Mouse (Mus musculus) mouse embryonic stem cell (cell line): ENCODE data around the gene Slc24a4.
"Not testable (repeated sequence)": the region's sequence is repeated elsewhere in the genome, so short reads cannot be mapped to it uniquely, and the experiment has no call there.

ENCODE experiments used
- in situ Hi-C, 2 experiments: fragments of 300-500 bp; cut with MboI; formaldehyde crosslinking; loops; 1 replicate in 1 of 2; 3 replicates in 1 of 2; pipeline ENCODE4 v1.14.3; 2019 to 2020; ENCODE audit warnings: low sequenced_read_pairs in 2 of 2, low pct_unique_long_range_greater_than_20kb in 1 of 2, mixed read lengths in 1 of 2; ENCODE audit not compliant: unreplicated experiment in 1 of 2

Slc24a4 gene

DNA sequence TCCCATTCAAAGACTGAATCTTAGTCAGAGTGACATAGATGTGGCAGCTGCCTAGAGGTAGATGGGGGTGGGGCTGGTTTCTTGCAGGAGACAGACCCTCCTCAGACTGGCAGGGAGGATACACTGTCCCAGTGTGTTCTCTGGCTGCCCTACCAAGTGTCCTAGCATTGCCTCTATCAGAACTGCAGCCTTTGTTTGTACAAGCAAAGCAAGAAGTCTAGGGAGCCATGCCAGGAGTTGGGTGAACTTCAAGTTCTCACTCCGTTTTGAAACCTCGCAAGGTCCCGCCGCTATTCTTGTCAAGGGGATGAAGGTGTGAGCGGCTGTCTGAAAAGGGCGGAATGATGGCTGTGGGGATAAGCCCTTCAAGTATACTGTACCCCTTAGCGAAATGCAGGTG, 22.7 kb downstream of the Slc24a4 start:
- in situ Hi-C loops: no loop called here

DNA sequence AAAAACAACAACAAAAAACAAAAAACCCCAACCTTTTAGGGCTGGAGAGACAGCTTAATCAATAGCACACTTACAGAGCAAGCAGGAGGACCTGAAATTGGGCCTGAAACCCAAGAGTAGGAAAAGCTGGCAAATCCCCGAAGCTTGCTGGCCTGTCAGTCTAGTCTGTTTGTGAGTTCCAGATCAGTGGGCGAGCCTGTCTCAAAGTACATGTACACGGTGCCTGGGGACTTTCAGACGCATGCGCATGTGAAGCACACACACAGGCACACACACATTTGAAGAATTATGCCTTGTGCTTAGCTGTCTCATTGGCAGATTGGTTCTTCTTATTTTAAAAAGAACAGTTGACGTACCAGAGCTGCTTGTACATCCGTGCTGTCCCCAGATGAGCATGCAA, 25.3 kb downstream of the Slc24a4 start:
- in situ Hi-C loops: no loop called here

GRCm38 (mm10) chr12:102154815-102155214, 26.3 kb downstream of the Slc24a4 start:
- in situ Hi-C loops: no loop called here

DNA sequence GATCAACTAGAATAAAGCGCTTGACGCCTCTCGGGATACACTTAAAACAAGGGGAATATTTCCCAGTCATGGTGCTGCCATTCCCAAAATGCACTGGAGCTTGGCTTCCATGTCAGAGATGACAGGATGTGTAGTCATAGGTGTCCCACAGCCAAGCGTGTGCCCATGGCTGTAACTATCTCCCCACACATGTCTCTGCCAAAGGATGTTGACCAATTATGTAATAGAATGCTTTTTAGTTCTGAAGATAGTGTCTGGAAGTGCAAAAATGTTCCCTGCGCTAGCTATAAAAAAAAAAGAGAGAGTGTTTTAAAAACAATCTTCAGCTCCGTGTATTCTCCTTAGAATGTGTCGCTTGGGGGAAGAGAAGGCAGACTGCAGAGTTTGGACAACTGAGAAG, 36.1 kb downstream of the Slc24a4 start:
- in situ Hi-C loops: no loop called here

- in situ Hi-C loops: no loop called here
These were observed 38.2 kb downstream of the Slc24a4 start for GRCm38 (mm10) chr12:102166691-102167261.

- in situ Hi-C loops: no loop called here
These were observed 38.8 kb downstream of the Slc24a4 start for GRCm38 (mm10) chr12:102167302-102167701.

- in situ Hi-C loops: no loop called here
These were observed 44.2 kb downstream of the Slc24a4 start for GRCm38 (mm10) chr12:102172746-102173145.

DNA sequence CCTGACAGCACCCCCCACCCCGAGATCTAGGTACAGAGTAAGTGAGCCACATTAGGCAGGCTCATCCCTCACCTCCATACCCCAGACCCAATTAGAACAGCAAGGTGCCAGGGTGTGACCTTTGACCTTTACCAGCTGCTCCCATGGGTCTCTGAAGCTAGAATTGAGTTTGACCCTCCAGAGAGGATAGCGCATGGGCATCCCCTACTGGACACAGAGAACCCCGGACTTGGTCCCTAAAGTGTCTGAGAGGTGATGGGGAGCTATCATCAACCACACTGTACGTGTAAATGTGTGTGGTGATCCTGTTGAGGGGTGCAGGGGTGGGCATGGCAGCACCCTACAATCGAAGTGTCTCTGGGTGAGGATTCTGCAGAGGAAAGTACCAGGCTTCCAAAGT, 44.8 kb downstream of the Slc24a4 start:
- in situ Hi-C loops: no loop called here

DNA sequence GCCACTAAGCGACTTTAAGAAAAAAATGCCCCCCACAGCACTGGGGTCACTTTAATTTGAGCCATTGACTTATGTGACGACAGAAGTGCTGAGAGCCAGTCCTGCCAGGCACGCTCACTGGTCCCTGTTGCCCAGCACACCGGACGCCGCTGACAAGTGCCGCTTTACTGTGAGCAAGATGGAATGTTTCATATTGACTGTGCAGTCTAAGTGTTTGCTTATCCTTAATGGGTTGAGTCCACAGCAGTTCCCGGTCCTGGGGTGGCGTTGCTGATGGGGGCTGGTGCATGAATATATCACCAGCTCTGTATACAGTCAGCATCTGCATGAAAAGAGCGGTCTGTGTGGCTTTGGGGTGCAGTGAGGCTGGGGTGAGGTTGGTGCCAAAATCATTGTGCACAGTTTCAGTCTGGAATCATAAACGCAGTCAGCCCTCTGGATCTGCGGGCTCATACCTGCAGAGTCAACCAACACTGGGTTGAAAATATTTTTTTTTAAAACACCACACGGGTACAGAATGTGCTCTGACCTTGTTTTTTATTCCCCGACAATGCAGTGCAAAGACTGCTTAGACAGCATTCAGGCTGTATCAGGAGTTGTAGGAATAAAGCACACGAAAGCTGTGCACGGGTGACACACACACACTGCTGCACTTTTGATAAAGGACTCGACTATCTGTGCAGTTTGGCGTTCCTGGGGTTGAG, 52.0 kb downstream of the Slc24a4 start:
- in situ Hi-C loops: no loop called here

GRCm38 (mm10) chr12:102181799-102182357, 53.3 kb downstream of the Slc24a4 start:
- in situ Hi-C loops: no loop called here

- in situ Hi-C loops: no loop called here
These were observed 54.1 kb downstream of the Slc24a4 start for GRCm38 (mm10) chr12:102182621-102183020.

GRCm38 (mm10) chr12:102183201-102183600, 54.7 kb downstream of the Slc24a4 start:
- in situ Hi-C loops: no loop called here

GRCm38 (mm10) chr12:102190820-102191219, 62.3 kb downstream of the Slc24a4 start:
- in situ Hi-C loops: no loop called here

GRCm38 (mm10) chr12:102201516-102201915, 73.0 kb downstream of the Slc24a4 start:
- in situ Hi-C loops: no loop called here

DNA sequence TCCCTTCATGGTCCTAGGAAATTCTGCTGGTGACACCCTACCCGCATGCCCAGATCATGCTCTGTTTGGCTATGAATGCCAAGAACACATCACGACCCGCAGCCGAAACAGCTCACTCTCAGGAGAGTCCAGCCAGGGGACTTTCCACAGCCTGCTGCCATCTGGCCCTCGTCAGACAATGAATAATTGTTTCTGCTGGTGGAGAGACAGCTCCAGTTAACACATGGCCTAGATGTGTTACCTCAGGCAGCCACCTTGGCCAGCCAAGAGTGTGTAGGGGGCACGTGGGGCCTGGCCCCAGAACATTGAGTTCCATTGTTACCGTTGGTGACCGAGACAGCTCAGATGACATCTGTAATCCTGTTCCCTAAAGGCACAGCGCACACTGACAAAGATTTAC, 74.4 kb downstream of the Slc24a4 start:
- in situ Hi-C loops: no loop called here

GRCm38 (mm10) chr12:102206471-102206870, 77.9 kb downstream of the Slc24a4 start:
- in situ Hi-C loops: no loop called here

DNA sequence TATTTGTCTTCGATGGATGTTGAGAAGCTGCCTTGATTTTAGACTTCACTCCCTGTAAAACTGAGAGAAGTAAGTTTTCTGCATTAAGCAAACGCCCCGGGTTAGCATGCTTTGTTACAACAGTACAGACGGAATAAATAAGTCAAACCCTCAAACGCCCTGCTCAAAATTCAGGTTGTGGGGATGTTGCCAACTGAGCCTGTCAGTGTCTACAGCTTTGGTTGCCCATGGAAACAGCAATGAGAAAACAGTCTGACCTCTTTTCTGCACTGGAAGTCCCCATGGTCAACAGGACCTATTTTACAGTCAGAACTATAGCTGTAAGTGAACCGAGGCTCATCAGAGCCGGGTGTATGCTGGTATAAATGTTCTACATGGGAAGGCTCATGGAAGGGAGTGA, 78.7 kb downstream of the Slc24a4 start:
- in situ Hi-C loops: no loop called here

DNA sequence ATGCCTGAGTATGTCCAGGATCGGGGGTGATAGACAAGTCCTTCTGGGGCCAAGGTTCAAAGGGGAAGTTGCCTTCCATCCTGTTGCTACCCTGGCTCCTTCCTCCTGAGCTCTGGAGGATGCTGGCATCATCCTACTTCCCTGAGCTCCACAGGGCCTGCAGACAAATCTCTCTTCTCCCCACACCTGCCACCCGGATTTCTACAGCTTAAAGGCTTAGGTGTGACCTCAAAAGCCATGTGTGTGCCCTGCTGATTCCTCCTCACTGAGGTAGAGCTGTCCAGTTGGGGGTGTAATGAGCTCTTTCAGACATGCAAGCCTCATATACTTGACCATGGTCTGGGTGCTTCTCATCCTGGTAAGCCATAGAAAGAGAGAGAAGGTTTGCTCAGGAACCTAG, 82.3 kb downstream of the Slc24a4 start:
- in situ Hi-C loops: no loop called here

DNA sequence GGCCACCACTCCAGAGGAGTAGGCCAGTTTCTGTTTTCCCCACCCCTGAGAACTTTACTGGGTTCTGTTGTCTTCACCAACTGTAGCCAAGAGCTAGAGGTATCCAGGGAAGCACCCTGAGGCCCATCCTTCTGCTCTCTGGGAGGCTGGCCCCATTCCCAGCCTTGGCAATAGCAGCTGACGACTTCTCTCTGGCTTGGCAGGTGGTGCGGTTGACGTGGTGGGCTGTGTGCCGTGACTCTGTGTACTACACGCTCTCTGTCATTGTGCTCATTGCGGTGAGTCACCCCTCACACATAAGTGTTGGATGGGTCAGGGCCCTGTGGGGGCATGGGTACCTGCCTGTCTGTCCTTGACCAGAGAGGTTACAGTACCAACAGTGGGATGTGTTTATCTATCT, 94.9 kb downstream of the Slc24a4 start:
- in situ Hi-C loops: no loop called here

GRCm38 (mm10) chr12:102224112-102224511, 95.6 kb downstream of the Slc24a4 start:
- in situ Hi-C loops: not testable (repeated sequence)
